Mouse (Mus musculus): ENCODE results near the gene Gpat3.

The Gpat3 gene

DNA sequence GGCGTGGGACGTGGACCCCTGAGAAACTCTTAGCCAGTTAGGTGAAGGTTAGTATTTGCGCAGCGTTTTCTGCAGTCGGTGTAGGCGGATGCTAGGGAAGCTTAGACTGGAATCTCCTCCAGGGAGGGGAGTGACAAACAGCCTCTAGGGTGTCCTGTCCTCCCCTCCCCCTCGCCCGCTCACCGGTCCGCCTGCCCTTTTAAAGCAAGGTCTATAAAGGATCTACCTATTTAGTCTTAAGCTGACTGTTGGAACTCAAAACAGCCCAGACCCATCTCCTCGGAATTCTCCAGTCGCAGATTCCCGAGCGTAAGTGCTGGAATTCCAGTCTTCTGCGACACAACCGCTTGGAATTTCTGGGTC is at the start of gene Gpat3:
Gene Gpat3, plus strand, starts transcription at position 229 of the 363 bp plus-strand sequence.
- DNase-seq = no peak

DNA sequence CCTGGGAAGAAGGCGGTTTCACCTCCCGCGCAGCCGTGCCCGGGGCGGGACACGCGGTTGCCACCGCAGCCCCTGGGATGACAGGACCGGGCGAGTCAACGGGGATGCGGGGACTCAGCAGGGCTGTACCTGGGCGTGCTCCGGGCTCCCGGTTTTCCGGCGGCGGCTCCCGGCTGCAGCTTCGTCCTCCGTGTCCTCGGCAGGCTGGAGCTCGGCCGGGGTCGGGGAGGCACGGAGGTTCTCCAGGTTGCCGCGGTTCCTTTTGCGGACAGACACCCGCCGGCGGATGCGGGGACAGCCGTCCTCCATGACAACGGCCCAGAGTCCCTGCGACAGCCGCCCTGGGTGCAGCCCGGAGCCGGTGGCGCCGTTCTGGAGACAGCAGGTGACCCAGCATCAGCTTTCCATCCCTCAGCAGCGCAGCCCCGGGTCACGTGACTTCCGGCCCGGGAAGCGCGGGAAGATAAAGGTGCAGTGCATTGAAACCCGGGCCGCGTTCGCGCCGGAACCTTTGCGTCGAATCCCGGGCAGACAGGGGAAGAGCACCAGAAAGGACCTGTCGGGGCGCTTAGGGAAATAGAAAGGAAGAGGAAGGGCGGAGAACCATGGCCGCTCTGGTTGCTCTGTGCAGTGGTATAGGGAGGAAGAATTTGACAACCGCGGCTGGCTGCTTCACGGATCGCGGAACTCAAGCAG is 47.2 kb upstream of the Gpat3 start, which contains the start of the genes Helq and Mrps18c:
Gene Helq, minus strand, starts transcription at position 434 of the 696 bp plus-strand sequence.
Gene Mrps18c, plus strand, starts transcription at position 463 of the 696 bp plus-strand sequence.
- DNase-seq = peak; percentile 83 to 87

DNA sequence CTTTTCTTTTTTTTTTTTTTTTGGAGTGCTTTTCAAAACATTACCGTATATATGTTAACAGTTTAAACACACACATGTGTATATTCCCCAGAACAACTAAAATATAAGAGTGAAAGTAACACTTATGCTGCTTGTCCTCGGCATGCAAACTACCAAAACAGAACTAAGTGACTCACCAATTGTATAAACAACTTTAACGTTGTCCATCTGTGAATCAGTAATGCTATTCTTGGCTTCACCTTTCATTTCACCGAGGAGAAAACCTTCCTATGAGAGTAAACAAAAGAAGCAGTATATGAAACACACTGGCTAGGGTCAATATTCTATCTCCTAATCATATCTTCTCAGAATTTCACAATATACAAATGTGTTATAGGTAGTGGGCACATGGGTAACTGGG is 27.2 kb upstream of the Gpat3 start:
- no peak for DNase-seq

DNA sequence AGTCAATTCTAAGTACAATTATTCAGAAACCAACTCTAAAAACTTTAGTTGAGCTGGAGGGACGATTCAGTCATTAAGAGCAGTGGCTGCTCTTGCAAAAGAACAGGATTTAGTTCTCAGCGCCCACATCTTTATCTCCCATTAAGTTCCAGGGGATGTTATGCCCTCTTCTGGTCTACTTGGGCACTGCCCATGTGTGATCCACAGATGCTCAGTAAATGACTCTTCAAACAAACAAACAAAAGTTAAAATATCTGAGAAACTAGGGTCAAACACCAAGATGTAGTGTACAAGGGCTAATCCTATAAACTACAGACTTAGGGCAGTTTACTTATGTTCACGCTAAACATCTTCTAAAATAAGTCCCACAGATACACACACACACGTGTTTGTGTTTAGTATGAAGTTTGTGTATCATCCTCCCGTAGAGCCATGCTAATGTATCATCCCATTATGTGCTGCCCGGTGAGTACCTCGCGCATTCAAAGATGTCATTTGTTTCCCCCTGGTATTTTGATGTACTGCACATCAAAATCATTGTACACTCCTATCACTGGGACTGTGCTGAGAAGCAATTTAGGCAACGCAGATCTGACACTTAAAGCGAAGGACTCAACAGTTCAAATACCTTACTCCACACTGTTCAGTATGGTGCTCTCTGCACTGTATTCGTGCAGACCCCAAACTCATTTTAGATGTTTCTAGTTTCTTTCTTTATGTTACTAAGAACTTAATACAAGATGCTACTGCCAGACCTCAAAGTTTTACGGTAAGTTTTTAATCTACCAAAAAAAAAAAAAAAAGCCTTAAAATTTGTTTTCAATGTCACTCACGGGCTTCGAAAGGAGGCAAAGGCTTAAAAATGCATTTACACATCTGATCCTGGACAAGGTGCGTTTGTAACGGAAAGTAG is 25.7 kb upstream of the Gpat3 start:
- no peak for DNase-seq

DNA sequence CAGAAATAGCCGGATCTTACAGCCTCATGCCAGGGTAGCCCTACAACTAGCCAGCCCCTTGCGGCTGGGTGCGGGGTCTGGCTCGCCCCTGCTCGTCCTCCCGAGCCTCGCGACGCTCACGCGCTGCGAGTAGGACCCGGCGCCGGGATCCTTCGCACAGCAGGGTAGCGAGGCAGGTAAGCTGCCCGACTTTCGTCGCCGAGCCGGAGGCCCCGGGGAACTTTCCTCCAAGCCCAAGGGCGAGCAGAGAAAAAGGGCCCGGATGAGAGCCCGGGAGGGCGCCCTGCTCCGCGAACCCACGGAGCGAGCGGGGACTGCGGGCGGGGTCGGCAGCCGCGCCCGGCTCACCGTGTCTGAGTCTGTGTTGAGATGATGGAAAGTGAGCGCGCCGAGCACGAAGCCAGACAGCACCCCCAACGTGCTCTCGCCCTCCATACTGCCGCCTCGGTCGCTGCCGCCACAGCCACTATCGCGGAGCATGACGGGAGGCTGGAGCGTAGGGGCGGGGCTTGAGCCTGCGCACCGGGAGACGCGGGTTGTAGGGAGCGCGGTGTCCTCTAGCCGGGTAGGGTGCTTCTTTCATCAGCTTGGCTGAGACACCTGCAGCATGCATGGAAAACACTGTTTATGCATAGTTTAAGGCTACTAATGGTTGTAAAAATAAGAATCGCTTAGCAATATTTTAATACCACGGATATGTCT is 24.9 kb upstream of the Gpat3 start, which contains the start of gene Abraxas1:
Gene Abraxas1, minus strand, starts transcription at position 483 of the 702 bp plus-strand sequence.
- peak; percentile 84 to 87 for DNase-seq

GRCm38 (mm10) chr5:100821375-100821774 is 24.1 kb upstream of the Gpat3 start:
- no peak for DNase-seq

DNA sequence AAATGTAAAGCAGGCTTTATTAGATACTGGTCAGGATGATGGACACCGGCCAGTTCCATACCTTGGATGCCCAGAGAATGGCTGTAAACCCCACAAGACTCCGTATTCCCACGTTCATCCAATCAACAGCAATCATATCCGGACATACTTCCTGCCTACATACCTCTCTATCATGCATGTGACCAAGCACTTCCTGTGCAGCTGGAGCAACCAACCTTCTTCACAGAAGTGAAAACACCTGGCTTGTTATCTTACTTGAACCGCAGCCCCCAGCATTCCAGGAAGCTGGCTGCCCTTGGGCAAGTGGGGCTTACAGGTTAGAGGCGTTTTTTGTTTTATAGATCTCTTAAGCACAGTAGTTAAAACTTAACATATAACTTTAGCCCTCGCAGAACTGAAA is 22.7 kb upstream of the Gpat3 start:
- peak; percentile 27 to 48 for DNase-seq

GRCm38 (mm10) chr5:100825975-100826374 is 19.5 kb upstream of the Gpat3 start:
- DNase-seq = no peak

GRCm38 (mm10) chr5:100826531-100826930 is 19.0 kb upstream of the Gpat3 start:
- no peak for DNase-seq

GRCm38 (mm10) chr5:100828701-100829100 is 16.8 kb upstream of the Gpat3 start:
- DNase-seq = no peak

- no peak for DNase-seq
Measured at GRCm38 (mm10) chr5:100832680-100833079, 12.8 kb upstream of the Gpat3 start.

DNA sequence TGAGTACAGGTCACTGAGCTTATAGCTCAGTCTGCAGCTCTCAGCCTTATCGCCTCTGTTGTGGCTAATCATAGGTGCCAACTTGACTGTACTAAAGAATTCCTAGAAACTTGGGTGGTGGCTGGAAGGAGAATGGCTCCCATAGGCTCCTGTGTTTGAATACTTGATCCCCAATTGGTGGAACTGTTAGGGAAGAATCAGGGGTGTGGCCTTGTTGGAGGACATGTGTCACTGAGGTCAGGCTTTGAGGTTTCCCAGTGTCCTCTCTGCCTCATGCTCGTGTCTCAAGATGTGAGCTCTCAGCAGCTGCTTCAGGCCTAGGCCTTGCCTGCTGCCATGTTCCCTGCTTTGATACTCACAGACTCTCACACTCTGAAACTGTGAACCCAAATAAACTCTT is 11.7 kb upstream of the Gpat3 start:
- DNase-seq = no peak

- no peak for DNase-seq
Measured at GRCm38 (mm10) chr5:100835862-100836538, 9.5 kb upstream of the Gpat3 start.

DNA sequence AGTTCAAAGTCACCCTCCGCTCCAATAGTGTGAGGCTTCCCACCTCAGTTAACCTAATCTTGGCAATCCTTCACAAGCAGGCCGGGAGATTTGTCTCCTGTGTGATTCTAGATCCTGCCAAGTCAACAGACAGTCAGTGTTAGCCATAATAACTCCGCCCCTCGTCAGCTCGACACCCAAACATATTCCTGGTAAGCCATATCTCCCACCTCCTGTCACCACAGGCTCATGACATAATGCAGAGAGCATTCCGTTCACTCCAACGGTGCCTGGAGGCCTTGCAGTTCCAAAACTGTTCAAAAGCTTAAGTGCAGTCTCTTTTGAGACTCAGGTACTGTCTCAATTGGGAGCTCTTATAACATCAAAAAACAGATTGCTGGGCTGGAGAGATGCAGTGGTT is 7.6 kb upstream of the Gpat3 start:
- DNase-seq = no peak

- no peak for DNase-seq
Measured at GRCm38 (mm10) chr5:100844485-100844884, 1.0 kb upstream of the Gpat3 start.

- DNase-seq = peak; percentile 51 to 57
Measured at GRCm38 (mm10) chr5:100845848-100846598, 510 bp downstream of the Gpat3 start.

DNA sequence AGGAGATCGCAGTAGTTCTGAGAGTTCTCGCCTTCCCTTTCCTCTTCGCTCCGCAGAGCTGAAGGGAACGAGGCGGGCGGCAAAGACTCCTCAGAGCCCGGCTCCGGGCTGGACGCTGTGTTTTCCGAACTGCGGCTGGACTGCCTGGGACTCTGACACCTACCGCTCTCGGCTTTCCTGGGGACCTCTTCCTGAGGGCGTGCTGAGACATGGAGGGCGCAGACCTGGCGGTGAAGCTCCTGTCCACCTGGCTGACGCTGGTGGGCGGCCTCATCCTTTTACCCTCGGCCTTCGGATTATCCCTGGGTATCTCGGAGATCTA is 1.0 kb downstream of the Gpat3 start:
- DNase-seq = no peak

DNA sequence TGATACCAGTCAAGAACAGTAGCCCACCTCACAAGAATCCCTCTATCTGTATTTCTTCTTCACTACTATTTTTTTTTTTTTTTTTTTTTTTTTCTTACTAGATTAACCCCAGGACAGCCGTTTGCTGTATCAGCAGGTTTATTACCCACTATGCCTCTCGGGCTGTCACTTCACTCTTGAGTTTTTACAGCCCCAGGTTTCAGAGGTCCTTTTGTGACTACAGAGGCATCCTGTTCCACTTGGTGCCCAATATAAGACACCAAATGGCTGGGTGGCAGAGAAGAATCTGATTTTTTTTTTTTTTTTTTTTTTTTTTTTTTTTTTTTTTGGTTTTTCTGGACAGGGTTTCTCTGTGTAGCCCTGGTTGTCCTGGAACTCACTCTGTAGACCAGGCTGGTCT is 1.6 kb downstream of the Gpat3 start:
- DNase-seq = no peak

DNA sequence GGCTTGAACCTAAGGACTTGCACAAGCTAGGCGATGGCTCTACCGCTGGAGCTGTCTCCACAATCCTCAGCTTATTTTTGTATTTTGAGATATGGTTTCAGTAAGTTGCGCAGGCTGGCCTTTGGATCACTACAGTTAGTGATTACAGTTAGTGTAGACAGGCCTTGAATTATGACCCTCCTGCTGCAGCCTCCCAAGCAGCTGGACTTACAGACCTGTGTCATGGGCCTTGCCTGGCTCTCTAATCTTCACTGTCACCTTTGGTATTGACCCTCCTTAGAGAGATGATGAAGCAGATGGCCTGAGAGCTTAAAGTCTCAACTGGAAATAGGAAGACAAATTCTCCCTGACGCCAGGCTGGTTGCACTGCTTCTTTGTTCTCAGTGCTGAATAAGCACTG is 8.4 kb downstream of the Gpat3 start:
- no peak for DNase-seq

GRCm38 (mm10) chr5:100856552-100856951 is 11.0 kb downstream of the Gpat3 start:
- peak; percentile 26 to 52 for DNase-seq

- no peak for DNase-seq
Measured at GRCm38 (mm10) chr5:100860417-100861053, 15.0 kb downstream of the Gpat3 start.
